Mouse (Mus musculus): ENCODE results near the gene Crispld2. TPM values are rescaled to one million over a fixed set of nuclear protein-coding genes. Genes with fewer than 3 reads are reported as not detected.

Crispld2 gene
- 2.2 and 7.5 TPM in 2 replicates for polyA plus RNA-seq (2012; rRNA removed)

DNA sequence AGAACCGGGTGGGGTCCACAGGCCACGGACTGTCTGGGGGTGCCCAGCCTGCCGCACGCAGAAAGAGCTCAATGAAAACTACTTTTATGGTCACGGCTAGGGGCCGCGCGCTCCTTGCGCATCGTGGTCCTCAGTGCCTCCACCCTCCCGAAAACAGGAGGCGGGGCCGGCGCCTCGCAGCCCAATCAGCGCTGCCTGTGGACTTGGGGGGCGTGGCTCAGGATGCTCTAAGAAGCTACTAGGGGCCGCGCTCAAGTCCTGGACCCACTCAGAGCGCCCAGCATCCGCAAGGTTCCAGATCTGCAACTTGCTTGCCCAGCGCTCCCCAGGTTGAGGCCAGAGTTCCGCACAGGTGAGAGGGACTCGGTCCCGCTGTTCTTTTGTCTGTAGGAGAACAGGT lies at the start of gene Crispld2:
Gene Crispld2 (plus strand): TSS at position 190 of the 400 bp plus-strand sequence.

DNA sequence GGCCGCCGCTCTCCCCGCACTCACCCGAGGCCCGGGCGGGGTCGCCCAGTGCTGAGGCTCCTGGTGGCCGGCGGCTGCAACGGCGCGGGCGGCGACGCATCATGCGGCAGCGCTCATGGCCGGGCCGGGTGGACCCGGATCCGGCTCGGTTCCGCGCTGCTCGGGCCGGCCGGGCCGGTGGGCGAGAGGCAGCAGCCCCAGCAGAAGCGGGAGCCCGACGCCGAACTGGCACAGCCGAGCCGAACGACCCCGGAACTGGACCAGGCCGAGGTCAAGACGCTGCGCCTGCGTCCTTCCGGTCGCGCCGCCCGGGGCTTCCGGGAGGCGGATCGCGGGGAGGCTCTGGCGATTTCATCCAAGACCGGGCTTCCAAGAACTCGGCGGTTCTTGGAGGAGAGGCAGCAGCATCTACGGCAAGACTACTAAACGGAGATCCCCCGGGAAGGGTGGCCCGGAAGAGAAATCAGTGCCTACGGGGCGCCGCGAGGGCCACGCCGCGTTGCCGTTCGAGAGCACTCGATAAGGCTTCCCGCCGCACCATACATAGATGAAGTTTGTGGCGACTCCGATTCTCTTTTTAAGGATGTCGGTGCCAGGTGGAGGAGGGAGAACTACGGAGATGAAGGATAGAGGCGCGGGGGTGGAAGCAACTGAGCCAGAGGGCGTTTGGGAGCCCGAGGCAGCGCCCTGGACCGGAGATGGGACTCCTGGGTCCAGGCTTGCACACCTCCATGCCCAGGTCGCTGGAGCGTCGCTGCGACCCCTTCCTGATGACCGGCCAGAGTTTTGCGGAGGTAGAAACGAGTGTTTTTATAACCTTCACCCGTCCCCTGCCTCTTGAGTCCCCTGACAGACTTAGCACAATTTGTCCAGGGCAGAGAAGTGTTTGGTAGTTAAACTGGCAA lies 109.1 kb downstream of the Crispld2 start, which contains the start of gene Zdhhc7:
Gene Zdhhc7 (minus strand): TSS at position 415 of the 905 bp plus-strand sequence.

Other genes with a start within 250 kb of the Crispld2 start
- 13.9 and 14.5 TPM in 2 replicates for gene Tldc1, start 214.0 kb upstream of the Crispld2 start, polyA plus RNA-seq (2012; rRNA removed)
- 261 and 319 TPM in 2 replicates for gene Cotl1, start 151.9 kb upstream of the Crispld2 start, polyA plus RNA-seq (2012; rRNA removed)
- 13.8 and 15.7 TPM in 2 replicates for gene Klhl36, start 130.2 kb upstream of the Crispld2 start, polyA plus RNA-seq (2012; rRNA removed)
- 101 and 112 TPM in 2 replicates for gene Usp10, start 82.1 kb upstream of the Crispld2 start, polyA plus RNA-seq (2012; rRNA removed)
- gene Gm20388, start 81.6 kb upstream of the Crispld2 start, polyA plus RNA-seq (2012; rRNA removed) = 45.4 and 47.0 TPM in 2 replicates
- 30.5 and 32.0 TPM in 2 replicates for gene Zdhhc7, start 109.0 kb downstream of the Crispld2 start, polyA plus RNA-seq (2012; rRNA removed)
- gene 6430548M08Rik, start 121.7 kb downstream of the Crispld2 start, polyA plus RNA-seq (2012; rRNA removed) = 34.9 and 36.2 TPM in 2 replicates
- gene Fam92b, start 185.0 kb downstream of the Crispld2 start, polyA plus RNA-seq (2012; rRNA removed) = 0.97 and 1.8 TPM in 2 replicates
- 40.7 and 46.8 TPM in 2 replicates for gene Gse1, start 236.0 kb downstream of the Crispld2 start, polyA plus RNA-seq (2012; rRNA removed)

Data from central nervous system, embryonic 18 days (tissue).